Comparison of ENCODE assay signal across 19 mouse cellular contexts in the genomic region with DNA sequence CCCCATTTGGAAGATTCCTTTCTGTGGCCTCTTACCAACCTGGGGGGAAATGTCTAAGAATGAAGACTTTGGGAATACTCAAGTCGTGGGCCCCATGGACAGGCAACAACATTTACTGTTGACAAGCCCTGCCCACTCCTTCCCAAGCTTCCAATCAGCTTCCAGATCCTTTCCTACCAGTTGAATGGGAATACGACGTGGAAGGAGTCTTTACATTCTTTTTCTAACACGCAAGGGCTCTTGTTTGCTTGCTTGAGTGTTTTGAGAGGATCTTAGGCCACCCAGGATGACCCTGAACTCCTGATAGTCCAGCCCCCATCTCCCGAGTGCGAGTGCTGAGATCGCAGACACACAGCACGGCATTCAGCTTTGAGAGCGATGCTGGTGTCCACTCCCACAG. TPM values are rescaled to one million over a fixed set of nuclear protein-coding genes. Genes with fewer than 3 reads are reported as not detected.
DNase-seq lines count a peak whose midpoint lies in the region; ATAC-seq and TF ChIP-seq lines count a peak whose summit lies in the region.
"Had no signal": no experiment of that assay in that cellular context is flagged by ENCODE, and none has a peak within 500 bp of the region (broad histone marks: within the 10 kb centered on the region; RNA-seq: fewer than 3 reads in every experiment).

No protein-coding gene starts in this region.

- no peaks in the 10 kb centered on the region for H3K9me3 ChIP-seq in heart, embryonic 13.5 days
- no peaks in the 10 kb centered on the region for H3K9me3 ChIP-seq in intestine, postnatal 0 days (ENCODE audit: control insufficient read depth)
- no peaks in the 10 kb centered on the region for H3K9me3 ChIP-seq in intestine, embryonic 16.5 days (ENCODE audit: control insufficient read depth, low read length)
- H3K9me3 ChIP-seq: embryonic facial prominence, embryonic 15.5 days; limb, embryonic 15.5 days; neural tube, embryonic 15.5 days had no signal

- H3K27me3 ChIP-seq in heart, embryonic 13.5 days (replicated peaks) = no peaks in the 10 kb centered on the region
- no peaks in the 10 kb centered on the region for H3K27me3 ChIP-seq in heart, adult 2 months (ENCODE audit: control insufficient read depth, insufficient read depth, low read length)
- H3K27me3 ChIP-seq in intestine, postnatal 0 days (replicated peaks; ENCODE audit: control insufficient read depth, insufficient read depth, low read length) = no peaks in the 10 kb centered on the region
- H3K27me3 ChIP-seq in intestine, embryonic 16.5 days (replicated peaks; ENCODE audit: control insufficient read depth, insufficient read depth, low read length) = no peaks in the 10 kb centered on the region
- H3K27me3 ChIP-seq: embryonic facial prominence, embryonic 15.5 days; limb, embryonic 15.5 days; neural tube, embryonic 15.5 days had no signal

- WGBS in heart, embryonic 13.5 days = 34% methylated on average over 9 of the region's 9 CpGs
- 55% methylated on average over 9 of the region's 9 CpGs for WGBS in heart, adult 2 months
- WGBS in intestine, postnatal 0 days = 48% methylated on average over 9 of the region's 9 CpGs
- WGBS in intestine, embryonic 16.5 days = 37% methylated on average over 9 of the region's 9 CpGs

- H3K4me1 ChIP-seq in heart, embryonic 13.5 days = peaks cover 23% of the 10 kb centered on the region
- H3K4me1 ChIP-seq in heart, adult 2 months (ENCODE audit: control insufficient read depth, insufficient read depth, low read length) = peaks cover 14% of the 10 kb centered on the region
- no peaks in the 10 kb centered on the region; the same call in 1 of the 2 replicates for H3K4me1 ChIP-seq in intestine, postnatal 0 days (replicated peaks; ENCODE audit: control insufficient read depth, insufficient read depth, low read length)
- H3K4me1 ChIP-seq in intestine, embryonic 16.5 days (ENCODE audit: control insufficient read depth, insufficient read depth, low read length) = peaks cover 24% of the 10 kb centered on the region
- H3K4me1 ChIP-seq: neural tube, embryonic 15.5 days had no signal

- intact Hi-C loops in heart, adult 2 months (cut with DNase I) = no loop called here

- no peaks in the 10 kb centered on the region for H3K79me2 ChIP-seq in heart, adult 2 months (replicated peaks; ENCODE audit: control insufficient read depth, insufficient read depth, low read length)

- no peak for ATAC-seq in heart, embryonic 13.5 days (ENCODE audit: extremely low read depth, insufficient number of reproducible peaks, low FRiP score, low TSS enrichment)
- ATAC-seq in intestine, postnatal 0 days = no peak
- ATAC-seq in intestine, embryonic 16.5 days = no peak; the same call in 1 of the 2 replicates
- ATAC-seq: forebrain, embryonic 14.5 days; hindbrain, postnatal 0 days had no signal

- TF ChIP-seq POLR2A in heart, adult 2 months (IDR thresholded peaks at IDR 0.05; ENCODE audit: insufficient read depth, low read depth, low read length) = no peak

- H3K36me3 ChIP-seq in heart, embryonic 13.5 days = no peaks in the 10 kb centered on the region
- no peaks in the 10 kb centered on the region; the same call in 1 of the 2 replicates for H3K36me3 ChIP-seq in heart, adult 2 months (ENCODE audit: control insufficient read depth, insufficient read depth, low read length)
- no peaks in the 10 kb centered on the region for H3K36me3 ChIP-seq in intestine, postnatal 0 days (ENCODE audit: control insufficient read depth, insufficient read depth)
- no peaks in the 10 kb centered on the region for H3K36me3 ChIP-seq in intestine, embryonic 16.5 days (ENCODE audit: control insufficient read depth, insufficient read depth, low read length)

- H3K4me3 ChIP-seq in heart, embryonic 13.5 days = peak overlapping the region; percentile 26
- no peak overlapping the region for H3K4me3 ChIP-seq in heart, adult 2 months
- no peak overlapping the region for H3K4me3 ChIP-seq in intestine, postnatal 0 days (ENCODE audit: low read depth, low read length)
- H3K4me3 ChIP-seq in intestine, embryonic 16.5 days (ENCODE audit: low read length) = no peak overlapping the region
- H3K4me3 ChIP-seq: embryonic facial prominence, embryonic 15.5 days; limb, embryonic 15.5 days; neural tube, embryonic 15.5 days had no signal

- H3K9ac ChIP-seq in heart, embryonic 13.5 days = no peak overlapping the region
- no peak overlapping the region for H3K9ac ChIP-seq in heart, adult 2 months (ENCODE audit: low read depth, low read length)
- no peak overlapping the region for H3K9ac ChIP-seq in intestine, postnatal 0 days (ENCODE audit: low read depth, low read length)
- H3K9ac ChIP-seq in intestine, embryonic 16.5 days (ENCODE audit: low read depth, low read length) = no peak overlapping the region
- H3K9ac ChIP-seq: embryonic facial prominence, embryonic 15.5 days; limb, embryonic 15.5 days; liver, embryonic 14.5 days; neural tube, embryonic 15.5 days had no signal

- TF ChIP-seq CTCF in heart, adult 2 months (IDR thresholded peaks at IDR 0.05) = no peak
- TF ChIP-seq CTCF in intestine, postnatal 0 days (IDR thresholded peaks at IDR 0.05; ENCODE audit: low read depth) = no peak

- no peak overlapping the region for H3K27ac ChIP-seq in heart, embryonic 13.5 days (replicated peaks)
- no peak overlapping the region for H3K27ac ChIP-seq in heart, adult 2 months
- no peak overlapping the region for H3K27ac ChIP-seq in intestine, postnatal 0 days (ENCODE audit: low read depth, low read length)
- H3K27ac ChIP-seq in intestine, embryonic 16.5 days (ENCODE audit: low read length) = no peak overlapping the region
- H3K27ac ChIP-seq: embryonic facial prominence, embryonic 15.5 days; hindbrain, postnatal 0 days; limb, embryonic 15.5 days; liver, embryonic 14.5 days; neural tube, embryonic 15.5 days had no signal

- TF ChIP-seq EP300 in heart, adult 2 months (IDR thresholded peaks at IDR 0.05; ENCODE audit: insufficient read depth, low read depth, low read length) = no peak

- peak overlapping the region; percentile 59 for H3K4me2 ChIP-seq in heart, embryonic 13.5 days
- H3K4me2 ChIP-seq in intestine, postnatal 0 days (replicated peaks; ENCODE audit: low read depth) = 0 out of 2 replicates have a peak overlapping the region, but pooled peaks have one; percentile 6
- H3K4me2 ChIP-seq in intestine, embryonic 16.5 days (ENCODE audit: low read depth, low read length) = no peak overlapping the region
- H3K4me2 ChIP-seq: embryonic facial prominence, embryonic 15.5 days; limb, embryonic 15.5 days; midbrain, embryonic 11.5 days; neural tube, embryonic 15.5 days had no signal

- no peak for DNase-seq in heart, adult 2 months
- DNase-seq in lung, postnatal 25 days (ENCODE audit: low spot score) = peak; percentile 29
- no peak for DNase-seq in lung, postnatal 4 days
- DNase-seq in frontal cortex, postnatal 36 days (ENCODE audit: low spot score in 2 of 2) = no peak
- DNase-seq: adrenal gland, postnatal 25 days; cerebellum, adult 9-10 months; kidney, adult 2 months; kidney, postnatal 14 days; left cerebral cortex, postnatal 4 days had no signal

RNA-seq across cellular contexts. Expression of a gene that starts 47.4 kb away (rescaled TPM):
- 0.07 and 0.28 TPM in 2 replicates for polyA plus RNA-seq in heart, embryonic 13.5 days (2015; fragmentation: Nextera tagmentation; extraction: Ambion mirVana)
- total RNA-seq in heart, adult 2 months (2021) = under 1 TPM; 0.08 to 0.41 TPM
- 0.15 and 0.23 TPM in 2 replicates for polyA plus RNA-seq in heart, adult 2 months (2012; rRNA removed)
- polyA plus RNA-seq in intestine, postnatal 0 days (2015; fragmentation: Nextera tagmentation; extraction: Ambion mirVana) = 8.0 and 8.7 TPM in 2 replicates
- 0.93 and 1.0 TPM in 2 replicates for polyA plus RNA-seq in intestine, embryonic 16.5 days (2015; fragmentation: Nextera tagmentation; extraction: Ambion mirVana)

RNA-seq across cellular contexts. Expression of a gene that starts 58.5 kb away (rescaled TPM):
- 56.2 and 59.9 TPM in 2 replicates for polyA plus RNA-seq in heart, embryonic 13.5 days (2015; fragmentation: Nextera tagmentation; extraction: Ambion mirVana)
- 100 to 1,000 TPM in 1 of 2 experiments, 10 to 100 TPM in 1; 89.2 to 106 TPM for total RNA-seq in heart, adult 2 months (2021)
- 57.4 and 95.6 TPM in 2 replicates for polyA plus RNA-seq in heart, adult 2 months (2012; rRNA removed)
- polyA plus RNA-seq in intestine, postnatal 0 days (2015; fragmentation: Nextera tagmentation; extraction: Ambion mirVana) = 4.4 and 4.6 TPM in 2 replicates
- 6.3 and 6.8 TPM in 2 replicates for polyA plus RNA-seq in intestine, embryonic 16.5 days (2015; fragmentation: Nextera tagmentation; extraction: Ambion mirVana)
